Mouse (Mus musculus): ENCODE measurements around the gene Nckap5.

GRCm38 (mm10) chr1:126700978-126701320 lies 129.7 kb downstream of the Nckap5 start:
- TF ChIP-seq POLR2A (IDR thresholded peaks at IDR 0.05; ENCODE audit: insufficient read depth, low read length) (no peak), CTCF (IDR thresholded peaks at IDR 0.05; ENCODE audit: low read depth, low read length) (no peak), EP300 (IDR thresholded peaks at IDR 0.05; ENCODE audit: insufficient read depth, low read depth, low read length) (no peak)

Measured in ES-Bruce4 (cell line).